Mouse (Mus musculus) stomach, embryonic 15.5 days (tissue): ENCODE results near the gene Gm26741. TPM values are rescaled to one million over a fixed set of nuclear protein-coding genes. Genes with fewer than 3 reads are reported as not detected.
"Not testable (repeated sequence)": the region's sequence is repeated elsewhere in the genome, so short reads cannot be mapped to it uniquely, and the experiment has no call there.

Source experiments
- ATAC-seq: fragments of 200-750 bp; cut with Nextera tagmentation; 2 replicates; pipeline ENCODE4 v1.8.0; 2017; ENCODE audit warnings: low read depth, moderate number of reproducible peaks, moderate TSS enrichment; ENCODE audit not compliant: insufficient read depth, low FRiP score
- H3K27ac ChIP-seq: fragments of 300-500 bp; sonication (generic); 2 replicates; pipeline ENCODE4 v1.5.1; 2015; ENCODE audit warnings: mild to moderate bottlenecking, inconsistent platforms
- H3K27me3 ChIP-seq: fragments of 300-500 bp; sonication (generic); replicated peaks from 2 replicates; pipeline ENCODE4 v1.6.1; 2015; ENCODE audit warnings: inconsistent platforms
- H3K36me3 ChIP-seq: fragments of 300-500 bp; sonication (generic); 2 replicates; pipeline ENCODE4 v1.6.1; 2015; ENCODE audit warnings: inconsistent platforms
- H3K4me1 ChIP-seq: fragments of 300-500 bp; sonication (generic); 2 replicates; pipeline ENCODE4 v1.6.1; 2015; ENCODE audit warnings: inconsistent platforms
- H3K4me2 ChIP-seq: fragments of 300-500 bp; sonication (generic); 2 replicates; pipeline ENCODE4 v1.6.1; 2015; ENCODE audit warnings: mild to moderate bottlenecking, inconsistent platforms
- H3K4me3 ChIP-seq: fragments of 300-500 bp; sonication (generic); replicated peaks from 2 replicates; pipeline ENCODE4 v1.5.1; 2015; ENCODE audit warnings: inconsistent platforms
- H3K9ac ChIP-seq: fragments of 300-500 bp; sonication (generic); 2 replicates; pipeline ENCODE4 v1.6.1; 2015; ENCODE audit warnings: inconsistent platforms
- H3K9me3 ChIP-seq: fragments of 300-500 bp; sonication (generic); 2 replicates; pipeline ENCODE4 v1.6.1; 2016; ENCODE audit warnings: inconsistent platforms
- WGBS: fragments of 180-500 bp; shearing (Covaris S2); methylation state at CpG from one replicate; pipeline ENCODE4 v1.1.7; 2015; 5-methylcytosine and 5-hydroxymethylcytosine counted together
- polyA plus RNA-seq: library from polyadenylated mRNA; unstranded; fragments of >200 nt; fragmentation: Nextera tagmentation; extraction: Ambion mirVana; gene quantifications from 2 replicates; pipeline ENCODE4 v1.2.1, GENCODE M21; 2015

The Gm26741 gene
- polyA plus RNA-seq = not detected in 2 replicates

- H3K4me3 ChIP-seq = no peak within 1 kb of the TSS
- no peak within 1 kb of the TSS for H3K9ac ChIP-seq
- no peaks in the 10 kb centered on the region for H3K9me3 ChIP-seq
- no peak for ATAC-seq
- H3K36me3 ChIP-seq = no peaks in the 10 kb centered on the region
- no peaks in the 10 kb centered on the region for H3K4me1 ChIP-seq
- H3K27ac ChIP-seq = no peak within 1 kb of the TSS
- 82% methylated on average over 2 of the region's 2 CpGs for WGBS
- no peak within 1 kb of the TSS for H3K4me2 ChIP-seq
- no peaks in the 10 kb centered on the region for H3K27me3 ChIP-seq
Observed at GRCm38 (mm10) chr10:52358467-52358866, at the start of gene Gm26741. Gene Gm26741 (plus strand): TSS chr10:52358767.

GRCm38 (mm10) chr10:52309196-52309595 is 49.4 kb upstream of the Gm26741 start:
- Histone ChIP-seq H3K4me1 (no peaks in the 10 kb centered on the region), H3K27ac (no peak overlapping the region), H3K36me3 (peaks cover 12% of the 10 kb centered on the region), H3K4me2 (no peak overlapping the region), H3K27me3 (no peaks in the 10 kb centered on the region), H3K9me3 (no peaks in the 10 kb centered on the region), H3K4me3 (no peak overlapping the region), H3K9ac (no peak overlapping the region)
- no peak; the same call in 1 of the 2 replicates for ATAC-seq
- 65% methylated on average over 8 of the region's 8 CpGs for WGBS

GRCm38 (mm10) chr10:52319506-52320286 is 38.9 kb upstream of the Gm26741 start:
- peak; percentile 50; the same call in 1 of the 2 replicates for ATAC-seq
- no peak overlapping the region for H3K27ac ChIP-seq
- no peaks in the 10 kb centered on the region for H3K27me3 ChIP-seq
- no peak overlapping the region for H3K4me2 ChIP-seq
- H3K9ac ChIP-seq = no peak overlapping the region
- peaks cover 15% of the 10 kb centered on the region for H3K36me3 ChIP-seq
- WGBS = 81% methylated on average over 28 of the region's 28 CpGs
- H3K4me3 ChIP-seq = no peak overlapping the region
- H3K9me3 ChIP-seq = no peaks in the 10 kb centered on the region
- no peaks in the 10 kb centered on the region for H3K4me1 ChIP-seq

GRCm38 (mm10) chr10:52321918-52322317 is 36.6 kb upstream of the Gm26741 start:
- Histone ChIP-seq H3K4me1 (no peaks in the 10 kb centered on the region), H3K27ac (no peak overlapping the region), H3K36me3 (peaks cover 11% of the 10 kb centered on the region), H3K4me3 (no peak overlapping the region), H3K4me2 (no peak overlapping the region), H3K9me3 (no peaks in the 10 kb centered on the region), H3K27me3 (no peaks in the 10 kb centered on the region), H3K9ac (no peak overlapping the region)
- WGBS = 86% methylated on average over 3 of the region's 3 CpGs
- ATAC-seq = no peak

GRCm38 (mm10) chr10:52331007-52331406 is 27.6 kb upstream of the Gm26741 start:
- no peaks in the 10 kb centered on the region for H3K27me3 ChIP-seq
- no peak overlapping the region for H3K4me3 ChIP-seq
- H3K9ac ChIP-seq = no peak overlapping the region
- H3K27ac ChIP-seq = no peak overlapping the region
- H3K36me3 ChIP-seq = no peaks in the 10 kb centered on the region
- no peak overlapping the region for H3K4me2 ChIP-seq
- 3% methylated on average over 1 of the region's 1 CpGs for WGBS
- H3K9me3 ChIP-seq = no peaks in the 10 kb centered on the region
- ATAC-seq = no peak
- H3K4me1 ChIP-seq = no peaks in the 10 kb centered on the region

GRCm38 (mm10) chr10:52343324-52343723 is 15.2 kb upstream of the Gm26741 start:
- not testable (repeated sequence) for ATAC-seq, H3K4me1 ChIP-seq, H3K27ac ChIP-seq, H3K9me3 ChIP-seq, H3K4me2 ChIP-seq, H3K9ac ChIP-seq, H3K27me3 ChIP-seq, H3K4me3 ChIP-seq
- WGBS = 86% methylated on average over 4 of the region's 4 CpGs
- peaks cover 26% of the 10 kb centered on the region for H3K36me3 ChIP-seq

- Histone ChIP-seq H3K27me3 (no peaks in the 10 kb centered on the region), H3K36me3 (peaks cover 10% of the 10 kb centered on the region; the same call in 1 of the 2 replicates), H3K4me2 (no peak overlapping the region), H3K27ac (no peak overlapping the region), H3K4me3 (no peak overlapping the region), H3K4me1 (no peaks in the 10 kb centered on the region), H3K9ac (no peak overlapping the region), H3K9me3 (no peaks in the 10 kb centered on the region)
- 74% methylated on average over 9 of the region's 9 CpGs for WGBS
- no peak for ATAC-seq
Observed at GRCm38 (mm10) chr10:52353184-52353583, 5.4 kb upstream of the Gm26741 start.

GRCm38 (mm10) chr10:52360241-52360735 is 1.7 kb downstream of the Gm26741 start:
- WGBS = 94% methylated on average over 4 of the region's 4 CpGs
- H3K9ac ChIP-seq = no peak overlapping the region
- no peak overlapping the region for H3K4me3 ChIP-seq
- H3K27me3 ChIP-seq = no peaks in the 10 kb centered on the region
- H3K36me3 ChIP-seq = no peaks in the 10 kb centered on the region
- no peak for ATAC-seq
- H3K4me1 ChIP-seq = no peaks in the 10 kb centered on the region
- no peaks in the 10 kb centered on the region for H3K9me3 ChIP-seq
- no peak overlapping the region for H3K4me2 ChIP-seq
- H3K27ac ChIP-seq = no peak overlapping the region

- Histone ChIP-seq H3K27me3 (no peaks in the 10 kb centered on the region), H3K27ac (no peak overlapping the region), H3K4me3 (no peak overlapping the region), H3K9me3 (no peaks in the 10 kb centered on the region), H3K4me1 (no peaks in the 10 kb centered on the region), H3K9ac (no peak overlapping the region), H3K36me3 (no peaks in the 10 kb centered on the region), H3K4me2 (no peak overlapping the region)
- 88% methylated on average over 9 of the region's 9 CpGs for WGBS
- ATAC-seq = no peak
Observed at GRCm38 (mm10) chr10:52360862-52361609, 2.5 kb downstream of the Gm26741 start.

- no peak overlapping the region for H3K27ac ChIP-seq
- no peak overlapping the region for H3K4me3 ChIP-seq
- WGBS = 80% methylated on average over 4 of the region's 4 CpGs
- no peaks in the 10 kb centered on the region for H3K9me3 ChIP-seq
- no peak for ATAC-seq
- no peaks in the 10 kb centered on the region for H3K27me3 ChIP-seq
- no peaks in the 10 kb centered on the region for H3K4me1 ChIP-seq
- peaks cover 2% of the 10 kb centered on the region; the same call in 1 of the 2 replicates for H3K36me3 ChIP-seq
- H3K9ac ChIP-seq = no peak overlapping the region
- H3K4me2 ChIP-seq = no peak overlapping the region
Observed at GRCm38 (mm10) chr10:52368376-52368775, 9.8 kb downstream of the Gm26741 start.

GRCm38 (mm10) chr10:52373834-52374233 is 15.3 kb downstream of the Gm26741 start:
- Histone ChIP-seq H3K27ac (no peak overlapping the region), H3K4me2 (no peak overlapping the region), H3K27me3 (no peaks in the 10 kb centered on the region), H3K4me3 (no peak overlapping the region), H3K4me1 (no peaks in the 10 kb centered on the region), H3K9me3 (no peaks in the 10 kb centered on the region), H3K9ac (no peak overlapping the region), H3K36me3 (peaks cover 2% of the 10 kb centered on the region; the same call in 1 of the 2 replicates)
- no peak for ATAC-seq
- WGBS = 76% methylated on average over 4 of the region's 4 CpGs

- Histone ChIP-seq H3K4me3 (no peak overlapping the region), H3K9ac (no peak overlapping the region), H3K4me1 (no peaks in the 10 kb centered on the region), H3K27ac (no peak overlapping the region), H3K36me3 (peaks cover 2% of the 10 kb centered on the region; the same call in 1 of the 2 replicates), H3K4me2 (no peak overlapping the region), H3K9me3 (no peaks in the 10 kb centered on the region), H3K27me3 (no peaks in the 10 kb centered on the region)
- ATAC-seq = no peak
Observed at GRCm38 (mm10) chr10:52374651-52375050, 16.1 kb downstream of the Gm26741 start.
